Mouse (Mus musculus): ENCODE data around the gene Mylk2. TPM values are rescaled to one million over a fixed set of nuclear protein-coding genes. Genes with fewer than 3 reads are reported as not detected.

Gene Mylk2
- polyA plus RNA-seq, 1 experiment from 2014 or later: not detected

DNA sequence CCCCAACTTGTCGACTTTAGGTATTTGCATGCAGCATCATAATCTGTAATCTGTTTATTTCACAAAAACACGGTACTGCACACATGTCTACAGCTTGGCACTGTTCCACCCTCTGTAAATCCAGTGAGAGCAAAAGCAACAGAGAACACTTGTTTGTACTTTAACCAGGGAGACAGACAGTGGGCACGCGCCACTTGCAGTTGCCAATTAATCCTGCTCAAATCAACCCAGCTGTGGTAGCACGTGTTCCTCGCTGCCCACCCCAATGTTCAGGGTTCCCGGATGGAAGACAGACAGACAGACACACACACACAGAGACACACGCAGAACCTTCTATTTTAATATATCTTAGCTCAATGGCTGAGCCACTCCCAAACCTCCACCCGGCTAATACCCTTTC, 15.3 kb upstream of the Mylk2 start:
- Histone ChIP-seq H3K4me3 (ENCODE audit: low read depth, low read length) (no peak overlapping the region), H3K9me3 (ENCODE audit: control insufficient read depth, low read length) (no peaks in the 10 kb centered on the region), H3K9ac (replicated peaks; ENCODE audit: low read depth, low read length) (no peak overlapping the region), H3K4me2 (ENCODE audit: low read depth, low read length) (no peak overlapping the region), H3K27me3 (ENCODE audit: control insufficient read depth, insufficient read depth, low read length) (no peaks in the 10 kb centered on the region), H3K27ac (ENCODE audit: low read depth, low read length) (no peak overlapping the region), H3K4me1 (ENCODE audit: control insufficient read depth, insufficient read depth, low read length) (no peaks in the 10 kb centered on the region), H3K36me3 (ENCODE audit: control insufficient read depth, insufficient read depth, low read length) (no peaks in the 10 kb centered on the region)
- 94% methylated on average over 9 of the region's 9 CpGs for WGBS
- no peak for ATAC-seq (ENCODE audit: low read depth)

DNA sequence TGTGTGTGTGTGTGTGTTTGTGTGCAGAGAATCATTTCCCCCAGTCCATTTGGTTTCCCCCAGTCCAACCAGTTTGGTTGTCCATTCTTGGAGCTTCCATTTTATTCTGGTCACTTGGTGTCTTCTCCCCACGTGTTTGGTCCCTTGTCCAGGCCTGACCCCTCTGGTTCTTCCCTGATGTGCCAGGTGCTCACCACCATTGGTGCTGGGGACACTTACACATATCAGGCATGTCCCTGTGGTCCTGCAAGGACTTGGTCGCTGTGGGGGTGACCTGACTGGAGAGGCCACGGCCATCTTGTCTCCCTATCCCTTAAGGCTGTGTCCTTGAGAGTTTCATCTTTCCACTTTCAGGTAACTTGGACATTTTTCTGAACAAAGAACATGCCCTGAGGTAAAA, 14.2 kb upstream of the Mylk2 start:
- WGBS: 84% methylated on average over 3 of the region's 3 CpGs
- no peak overlapping the region for H3K27ac ChIP-seq (ENCODE audit: low read depth, low read length)
- no peaks in the 10 kb centered on the region for H3K27me3 ChIP-seq (ENCODE audit: control insufficient read depth, insufficient read depth, low read length)
- H3K4me3 ChIP-seq (ENCODE audit: low read depth, low read length): no peak overlapping the region
- H3K36me3 ChIP-seq (ENCODE audit: control insufficient read depth, insufficient read depth, low read length): no peaks in the 10 kb centered on the region
- H3K4me1 ChIP-seq (ENCODE audit: control insufficient read depth, insufficient read depth, low read length): no peaks in the 10 kb centered on the region
- H3K4me2 ChIP-seq (ENCODE audit: low read depth, low read length): no peak overlapping the region
- ATAC-seq (ENCODE audit: low read depth): no peak
- H3K9ac ChIP-seq (replicated peaks; ENCODE audit: low read depth, low read length): no peak overlapping the region
- no peaks in the 10 kb centered on the region for H3K9me3 ChIP-seq (ENCODE audit: control insufficient read depth, low read length)

DNA sequence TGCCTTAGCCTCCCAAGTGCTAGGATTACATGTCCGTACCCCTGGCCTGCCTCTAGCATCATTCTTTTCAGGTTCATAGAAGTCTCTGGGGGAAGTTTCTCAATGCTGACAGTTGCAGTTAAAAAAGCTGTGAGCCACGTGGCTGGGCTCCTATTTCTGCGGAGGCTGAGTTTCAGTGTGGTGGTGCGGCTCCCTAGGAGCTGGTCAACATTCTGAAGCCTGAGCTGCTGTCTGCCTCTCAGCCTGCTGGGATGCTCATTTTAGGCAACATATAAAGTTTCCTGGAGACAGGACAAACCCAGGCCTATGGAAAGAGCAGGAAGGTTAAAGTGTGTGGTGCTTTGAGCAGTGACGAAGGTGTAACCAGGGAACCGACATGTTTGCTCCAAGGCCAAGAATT, 12.1 kb upstream of the Mylk2 start:
- 86% methylated on average over 6 of the region's 6 CpGs for WGBS
- H3K27ac ChIP-seq (ENCODE audit: low read depth, low read length): no peak overlapping the region
- H3K4me3 ChIP-seq (ENCODE audit: low read depth, low read length): no peak overlapping the region
- no peaks in the 10 kb centered on the region for H3K27me3 ChIP-seq (ENCODE audit: control insufficient read depth, insufficient read depth, low read length)
- ATAC-seq (ENCODE audit: low read depth): no peak
- no peak overlapping the region for H3K9ac ChIP-seq (replicated peaks; ENCODE audit: low read depth, low read length)
- no peaks in the 10 kb centered on the region for H3K4me1 ChIP-seq (ENCODE audit: control insufficient read depth, insufficient read depth, low read length)
- H3K4me2 ChIP-seq (ENCODE audit: low read depth, low read length): no peak overlapping the region
- H3K36me3 ChIP-seq (ENCODE audit: control insufficient read depth, insufficient read depth, low read length): no peaks in the 10 kb centered on the region
- H3K9me3 ChIP-seq (ENCODE audit: control insufficient read depth, low read length): no peaks in the 10 kb centered on the region

DNA sequence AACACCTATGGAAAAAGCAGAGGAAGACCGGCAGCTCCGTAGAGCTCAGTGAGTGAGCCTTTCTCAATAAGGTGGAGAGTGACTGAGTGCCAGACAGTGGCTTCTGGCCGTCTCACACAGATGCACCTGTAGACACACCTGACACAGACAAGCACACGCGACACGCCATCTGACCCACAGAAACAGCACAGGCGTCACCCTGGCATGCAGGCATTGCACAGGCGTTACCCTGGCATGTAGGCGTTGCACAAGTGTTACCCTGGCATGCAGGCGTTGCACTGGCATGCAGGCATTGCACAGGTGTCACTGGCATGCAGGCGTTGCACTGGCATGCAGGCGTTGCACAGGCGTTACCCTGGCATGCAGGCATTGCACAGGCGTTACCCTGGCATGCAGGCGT, 9.9 kb upstream of the Mylk2 start:
- Histone ChIP-seq H3K4me2 (ENCODE audit: low read depth, low read length) (no peak overlapping the region), H3K9me3 (ENCODE audit: control insufficient read depth, low read length) (no peaks in the 10 kb centered on the region), H3K9ac (replicated peaks; ENCODE audit: low read depth, low read length) (no peak overlapping the region), H3K27ac (ENCODE audit: low read depth, low read length) (no peak overlapping the region), H3K4me3 (ENCODE audit: low read depth, low read length) (no peak overlapping the region), H3K27me3 (ENCODE audit: control insufficient read depth, insufficient read depth, low read length) (no peaks in the 10 kb centered on the region), H3K36me3 (ENCODE audit: control insufficient read depth, insufficient read depth, low read length) (no peaks in the 10 kb centered on the region), H3K4me1 (ENCODE audit: control insufficient read depth, insufficient read depth, low read length) (no peaks in the 10 kb centered on the region)
- no peak for ATAC-seq (ENCODE audit: low read depth)
- WGBS: 95% methylated on average over 15 of the region's 15 CpGs

DNA sequence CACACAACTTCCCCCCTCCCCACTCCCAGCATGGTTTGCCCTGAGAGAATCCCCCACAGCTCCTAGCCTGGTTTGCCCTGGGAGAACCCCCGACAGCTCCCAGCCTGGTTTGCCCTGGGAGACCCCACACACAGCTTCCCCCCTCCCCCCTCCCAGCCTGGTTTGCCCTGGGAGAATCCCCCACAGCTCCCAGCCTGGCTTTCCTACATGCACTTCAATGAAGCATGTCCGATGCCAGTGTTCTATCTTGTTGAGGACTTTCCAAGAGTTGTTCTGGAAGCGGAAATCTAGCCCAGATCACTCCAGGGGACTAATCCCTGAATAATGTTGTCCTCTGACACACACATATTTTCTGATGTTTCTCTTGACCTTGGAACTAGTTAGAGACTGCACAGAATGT, 8.5 kb upstream of the Mylk2 start:
- Histone ChIP-seq H3K27me3 (ENCODE audit: control insufficient read depth, insufficient read depth, low read length) (no peaks in the 10 kb centered on the region), H3K4me2 (ENCODE audit: low read depth, low read length) (no peak overlapping the region), H3K36me3 (ENCODE audit: control insufficient read depth, insufficient read depth, low read length) (no peaks in the 10 kb centered on the region), H3K4me1 (ENCODE audit: control insufficient read depth, insufficient read depth, low read length) (no peaks in the 10 kb centered on the region), H3K27ac (ENCODE audit: low read depth, low read length) (no peak overlapping the region), H3K4me3 (ENCODE audit: low read depth, low read length) (no peak overlapping the region), H3K9me3 (ENCODE audit: control insufficient read depth, low read length) (no peaks in the 10 kb centered on the region), H3K9ac (replicated peaks; ENCODE audit: low read depth, low read length) (no peak overlapping the region)
- 39% methylated on average over 3 of the region's 3 CpGs for WGBS
- no peak for ATAC-seq (ENCODE audit: low read depth)

DNA sequence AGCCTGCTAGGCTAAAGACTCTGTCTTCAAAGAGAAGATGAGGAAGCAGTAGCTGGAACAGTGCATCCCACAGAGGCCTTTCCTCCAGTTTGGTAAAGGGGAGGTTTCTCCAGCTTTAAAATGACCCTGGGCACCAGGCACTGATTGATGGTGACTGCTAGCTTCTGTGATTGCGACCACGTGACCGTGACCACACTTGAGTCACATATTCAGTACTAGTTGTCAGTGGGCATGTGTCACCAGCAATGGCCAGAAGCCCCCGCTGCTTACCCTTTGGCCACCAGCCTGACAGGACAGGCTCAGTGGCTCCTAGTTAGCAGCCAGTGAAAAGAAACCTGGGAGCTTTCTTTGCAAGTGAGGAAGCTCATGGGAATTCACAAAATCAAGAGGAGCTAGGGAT, 7.6 kb upstream of the Mylk2 start:
- Histone ChIP-seq H3K9me3 (ENCODE audit: control insufficient read depth, low read length) (no peaks in the 10 kb centered on the region), H3K4me3 (ENCODE audit: low read depth, low read length) (no peak overlapping the region), H3K9ac (replicated peaks; ENCODE audit: low read depth, low read length) (no peak overlapping the region), H3K4me2 (ENCODE audit: low read depth, low read length) (no peak overlapping the region), H3K36me3 (ENCODE audit: control insufficient read depth, insufficient read depth, low read length) (no peaks in the 10 kb centered on the region), H3K4me1 (ENCODE audit: control insufficient read depth, insufficient read depth, low read length) (no peaks in the 10 kb centered on the region), H3K27ac (ENCODE audit: low read depth, low read length) (no peak overlapping the region), H3K27me3 (ENCODE audit: control insufficient read depth, insufficient read depth, low read length) (no peaks in the 10 kb centered on the region)
- no peak for ATAC-seq (ENCODE audit: low read depth)
- WGBS: 74% methylated on average over 4 of the region's 4 CpGs

DNA sequence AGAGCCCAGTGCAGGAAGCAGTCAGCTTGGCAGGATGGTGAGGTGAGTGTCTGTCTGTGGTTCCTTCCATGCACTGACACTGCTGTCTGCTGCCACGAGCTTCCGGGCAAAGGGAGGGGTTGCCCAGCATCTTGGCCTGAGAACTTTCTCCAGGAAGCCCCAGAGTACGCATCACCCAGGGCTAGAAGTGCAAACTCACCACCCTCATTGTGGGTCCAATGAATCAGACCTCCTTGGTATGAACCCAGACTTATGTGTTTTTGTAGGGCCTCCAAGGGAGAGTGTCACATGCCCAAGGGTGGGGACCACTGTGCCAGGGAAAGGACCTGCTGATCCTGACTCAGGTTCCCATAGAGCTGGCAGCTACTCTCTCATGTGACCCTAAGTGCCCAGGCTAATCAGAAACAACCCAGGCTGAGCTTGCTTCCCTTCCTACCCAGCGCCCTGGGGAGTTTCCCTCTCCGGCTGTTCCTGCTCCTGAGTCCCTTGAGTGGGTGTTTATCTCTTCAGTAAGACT, 7.0 kb upstream of the Mylk2 start:
- Histone ChIP-seq H3K36me3 (ENCODE audit: control insufficient read depth, insufficient read depth, low read length) (no peaks in the 10 kb centered on the region), H3K27ac (ENCODE audit: low read depth, low read length) (no peak overlapping the region), H3K4me2 (ENCODE audit: low read depth, low read length) (no peak overlapping the region), H3K4me1 (ENCODE audit: control insufficient read depth, insufficient read depth, low read length) (no peaks in the 10 kb centered on the region), H3K9me3 (ENCODE audit: control insufficient read depth, low read length) (no peaks in the 10 kb centered on the region), H3K9ac (replicated peaks; ENCODE audit: low read depth, low read length) (no peak overlapping the region), H3K4me3 (ENCODE audit: low read depth, low read length) (no peak overlapping the region), H3K27me3 (ENCODE audit: control insufficient read depth, insufficient read depth, low read length) (no peaks in the 10 kb centered on the region)
- WGBS: 80% methylated on average over 5 of the region's 5 CpGs
- ATAC-seq (ENCODE audit: low read depth): no peak

DNA sequence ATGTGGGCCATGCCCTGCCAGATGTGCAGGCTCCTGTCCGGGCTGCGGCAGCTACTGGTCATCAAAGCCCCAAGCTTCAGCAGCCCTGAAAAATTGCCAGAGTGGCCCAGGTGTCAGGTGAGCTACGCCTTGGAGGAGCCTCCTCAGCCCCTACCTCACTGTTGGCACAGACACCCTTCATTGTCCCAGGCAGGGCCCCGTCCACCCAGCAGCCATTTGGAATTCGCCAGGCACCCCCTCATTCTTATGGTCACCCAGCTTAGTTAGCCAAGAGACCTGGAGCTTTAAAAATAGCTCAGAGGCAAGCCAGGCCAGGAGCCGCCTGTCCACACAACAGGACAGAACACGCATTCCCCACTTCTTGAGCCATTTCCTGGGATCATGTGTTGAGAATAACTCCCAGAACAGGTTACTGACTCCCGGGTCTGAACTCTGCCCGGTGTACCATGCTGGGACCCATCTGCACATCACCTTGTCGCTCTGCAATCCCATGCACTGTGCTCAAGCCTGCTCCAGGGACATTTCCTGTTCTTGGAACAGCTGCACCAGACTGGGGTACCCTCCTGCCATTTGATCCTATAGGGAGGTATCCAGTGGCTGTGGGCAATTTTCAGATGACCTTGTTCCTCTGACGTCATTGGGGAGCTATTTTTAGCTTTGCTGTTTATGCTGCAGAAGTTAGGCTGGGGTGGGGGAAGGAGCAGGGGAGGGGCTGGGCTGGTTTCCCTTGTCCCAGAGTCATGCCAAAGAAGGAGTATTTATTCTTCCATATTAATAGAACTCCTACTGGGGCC, 5.9 kb upstream of the Mylk2 start:
- no peaks in the 10 kb centered on the region for H3K4me1 ChIP-seq (ENCODE audit: control insufficient read depth, insufficient read depth, low read length)
- H3K36me3 ChIP-seq (ENCODE audit: control insufficient read depth, insufficient read depth, low read length): no peaks in the 10 kb centered on the region
- no peak overlapping the region for H3K27ac ChIP-seq (ENCODE audit: low read depth, low read length)
- no peak overlapping the region for H3K9ac ChIP-seq (replicated peaks; ENCODE audit: low read depth, low read length)
- WGBS: 69% methylated on average over 11 of the region's 11 CpGs
- no peaks in the 10 kb centered on the region for H3K27me3 ChIP-seq (ENCODE audit: control insufficient read depth, insufficient read depth, low read length)
- H3K4me2 ChIP-seq (ENCODE audit: low read depth, low read length): no peak overlapping the region
- no peak overlapping the region for H3K4me3 ChIP-seq (ENCODE audit: low read depth, low read length)
- no peaks in the 10 kb centered on the region for H3K9me3 ChIP-seq (ENCODE audit: control insufficient read depth, low read length)
- no peak for ATAC-seq (ENCODE audit: low read depth)

DNA sequence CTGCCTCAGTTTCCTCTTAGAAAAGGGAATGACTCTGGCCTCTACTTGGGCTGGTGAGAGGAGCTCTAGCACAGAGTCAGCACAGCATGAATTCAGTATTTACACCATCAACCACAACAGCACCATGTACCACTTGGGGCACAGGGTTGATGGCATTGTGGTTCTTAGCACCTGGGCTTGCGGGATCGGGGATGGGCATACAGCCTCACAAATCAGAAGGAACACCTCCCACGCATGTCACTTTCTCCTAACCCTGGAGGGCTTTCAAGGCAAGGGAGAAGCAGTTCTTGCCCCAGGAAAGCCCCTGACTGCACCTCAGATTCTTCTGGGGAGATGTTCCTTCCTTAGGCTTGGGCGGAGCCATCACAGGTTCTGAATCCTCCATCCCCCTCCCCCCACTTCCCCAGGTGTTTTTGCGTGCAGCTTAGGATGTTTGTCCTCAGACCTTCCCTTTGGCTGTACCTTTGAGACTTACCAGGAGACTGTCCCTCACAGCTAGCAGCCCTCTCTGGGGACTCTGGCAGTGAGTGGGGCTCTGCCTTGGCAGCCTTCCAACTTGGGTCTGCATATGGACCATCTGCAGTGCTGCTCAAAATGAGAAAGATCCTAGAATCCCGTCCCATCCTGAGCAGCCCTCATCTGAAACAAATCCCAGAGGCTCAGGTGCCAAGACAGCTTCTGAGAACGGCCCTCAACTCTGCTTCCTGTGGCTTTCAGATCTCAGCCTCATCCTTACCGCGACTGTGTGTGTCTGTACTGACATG, 4.7 kb upstream of the Mylk2 start:
- H3K4me1 ChIP-seq (ENCODE audit: control insufficient read depth, insufficient read depth, low read length): no peaks in the 10 kb centered on the region
- H3K4me2 ChIP-seq (ENCODE audit: low read depth, low read length): no peak overlapping the region
- no peak overlapping the region for H3K9ac ChIP-seq (replicated peaks; ENCODE audit: low read depth, low read length)
- H3K4me3 ChIP-seq (ENCODE audit: low read depth, low read length): no peak overlapping the region
- WGBS: 71% methylated on average over 9 of the region's 9 CpGs
- H3K36me3 ChIP-seq (ENCODE audit: control insufficient read depth, insufficient read depth, low read length): no peaks in the 10 kb centered on the region
- H3K9me3 ChIP-seq (ENCODE audit: control insufficient read depth, low read length): no peaks in the 10 kb centered on the region
- ATAC-seq (ENCODE audit: low read depth): no peak
- no peak overlapping the region for H3K27ac ChIP-seq (ENCODE audit: low read depth, low read length)
- no peaks in the 10 kb centered on the region for H3K27me3 ChIP-seq (ENCODE audit: control insufficient read depth, insufficient read depth, low read length)

All from neural tube, embryonic 14.5 days (tissue).